Mouse (Mus musculus) heart, embryonic 11.5 days (tissue): Measurements from ENCODE around the gene Ufm1. TPM values are rescaled to one million over a fixed set of nuclear protein-coding genes. Genes with fewer than 3 reads are reported as not detected.

Source experiments
- ATAC-seq: fragments of 200-750 bp; cut with Nextera tagmentation; replicated peaks from 2 replicates; pipeline ENCODE4 v1.8.0; 2017; ENCODE audit warnings: moderate library complexity; ENCODE audit not compliant: insufficient number of reproducible peaks, low FRiP score, low TSS enrichment
- H3K27ac ChIP-seq: fragments of 300-500 bp; sonication (generic); 2 replicates; pipeline ENCODE4 v1.5.1; 2014; ENCODE audit warnings: mild to moderate bottlenecking, low read depth, low read length
- H3K27me3 ChIP-seq: fragments of 300-500 bp; sonication (generic); 2 replicates; pipeline ENCODE4 v1.6.1; 2014; ENCODE audit warnings: mild to moderate bottlenecking, low read length, mixed read lengths; ENCODE audit not compliant: control insufficient read depth, insufficient read depth
- H3K36me3 ChIP-seq: fragments of 300-500 bp; sonication (generic); 2 replicates; pipeline ENCODE4 v1.6.1; 2014; ENCODE audit warnings: mild to moderate bottlenecking, low read length, moderate library complexity, mixed read lengths; ENCODE audit not compliant: control insufficient read depth, insufficient read depth
- H3K4me1 ChIP-seq: fragments of 300-500 bp; sonication (generic); 2 replicates; pipeline ENCODE4 v1.6.1; 2014; ENCODE audit warnings: low read length; ENCODE audit not compliant: control insufficient read depth, insufficient read depth
- H3K4me2 ChIP-seq: fragments of 300-500 bp; sonication (generic); 2 replicates; pipeline ENCODE4 v1.6.1; 2014; ENCODE audit warnings: mild to moderate bottlenecking, moderate library complexity
- H3K4me3 ChIP-seq: fragments of 300-500 bp; sonication (generic); 2 replicates; pipeline ENCODE4 v1.5.1; 2014; ENCODE audit warnings: low read depth, low read length
- H3K9ac ChIP-seq: fragments of 300-500 bp; sonication (generic); 2 replicates; pipeline ENCODE4 v1.6.1; 2014; ENCODE audit warnings: mild to moderate bottlenecking, low read depth, low read length, moderate library complexity
- H3K9me3 ChIP-seq: fragments of 300-500 bp; sonication (generic); replicated peaks from 2 replicates; pipeline ENCODE4 v1.6.1; 2016; ENCODE audit warnings: low read length; ENCODE audit not compliant: control insufficient read depth
- WGBS: fragments of 180-500 bp; shearing (Covaris S2); extraction: QIAGEN DNeasy Blood & Tissue Kit; methylation state at CpG from one replicate; pipeline ENCODE4 v1.1.7; 2014; ENCODE audit not compliant: insufficient replicate concordance; 5-methylcytosine and 5-hydroxymethylcytosine counted together
- polyA plus RNA-seq: library from polyadenylated mRNA; unstranded; fragments of >200 nt; fragmentation: Nextera tagmentation; extraction: Ambion mirVana; gene quantifications from 2 replicates; pipeline ENCODE4 v1.2.1, GENCODE M21; 2014

The Ufm1 gene
- polyA plus RNA-seq, 1 experiment from 2014 or later = 72.2 TPM

DNA sequence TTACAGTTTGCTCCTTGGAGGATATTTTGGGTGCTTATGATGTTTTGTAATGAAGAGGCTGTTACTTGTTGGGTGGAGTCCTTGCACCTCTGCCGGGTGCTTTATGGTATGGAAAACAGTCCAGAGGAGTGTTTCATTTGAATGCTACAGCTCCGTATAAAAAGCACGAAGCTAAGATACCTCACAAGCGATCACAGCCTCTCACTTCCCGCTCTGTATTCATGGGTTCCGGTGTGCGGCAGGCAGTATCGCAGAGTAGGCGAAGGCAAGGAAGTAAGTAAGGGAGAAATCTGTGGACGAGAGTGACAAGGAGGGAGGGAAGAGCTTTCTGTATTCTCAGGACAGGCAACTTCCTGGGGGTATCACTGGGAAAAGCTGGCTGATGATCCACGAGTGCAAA lies 15.4 kb downstream of the Ufm1 start:
- H3K27me3 ChIP-seq = no peaks in the 10 kb centered on the region
- no peak overlapping the region for H3K9ac ChIP-seq
- H3K4me3 ChIP-seq = no peak overlapping the region
- no peaks in the 10 kb centered on the region for H3K4me1 ChIP-seq
- H3K27ac ChIP-seq = no peak overlapping the region
- ATAC-seq = no peak
- no peaks in the 10 kb centered on the region for H3K36me3 ChIP-seq
- H3K4me2 ChIP-seq = no peak overlapping the region
- 74% methylated on average over 11 of the region's 11 CpGs for WGBS
- no peaks in the 10 kb centered on the region for H3K9me3 ChIP-seq

DNA sequence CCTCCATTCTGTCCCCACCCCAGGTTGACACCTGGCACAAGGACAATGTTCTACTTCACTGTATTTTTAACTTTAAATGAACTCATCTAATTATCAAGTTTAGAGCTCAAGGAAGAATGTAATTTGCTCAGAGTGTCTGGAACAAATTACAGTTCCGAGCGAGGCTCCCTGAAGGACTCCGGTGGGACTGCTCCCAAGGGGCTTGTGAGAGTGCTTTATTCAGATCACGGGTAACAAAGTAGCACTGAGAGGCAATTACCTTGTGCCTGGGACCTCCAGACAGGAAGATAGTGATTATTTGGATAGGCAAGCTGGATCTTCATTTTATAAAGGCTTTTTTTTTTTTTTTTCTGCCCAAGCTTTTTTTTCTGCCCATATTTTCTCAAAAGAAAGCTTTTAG lies 15.9 kb downstream of the Ufm1 start:
- no peak overlapping the region for H3K4me3 ChIP-seq
- no peaks in the 10 kb centered on the region for H3K9me3 ChIP-seq
- no peaks in the 10 kb centered on the region for H3K4me1 ChIP-seq
- H3K27ac ChIP-seq = no peak overlapping the region
- H3K4me2 ChIP-seq = no peak overlapping the region
- H3K9ac ChIP-seq = no peak overlapping the region
- no peak for ATAC-seq
- 66% methylated on average over 4 of the region's 4 CpGs for WGBS
- no peaks in the 10 kb centered on the region for H3K36me3 ChIP-seq
- no peaks in the 10 kb centered on the region for H3K27me3 ChIP-seq

DNA sequence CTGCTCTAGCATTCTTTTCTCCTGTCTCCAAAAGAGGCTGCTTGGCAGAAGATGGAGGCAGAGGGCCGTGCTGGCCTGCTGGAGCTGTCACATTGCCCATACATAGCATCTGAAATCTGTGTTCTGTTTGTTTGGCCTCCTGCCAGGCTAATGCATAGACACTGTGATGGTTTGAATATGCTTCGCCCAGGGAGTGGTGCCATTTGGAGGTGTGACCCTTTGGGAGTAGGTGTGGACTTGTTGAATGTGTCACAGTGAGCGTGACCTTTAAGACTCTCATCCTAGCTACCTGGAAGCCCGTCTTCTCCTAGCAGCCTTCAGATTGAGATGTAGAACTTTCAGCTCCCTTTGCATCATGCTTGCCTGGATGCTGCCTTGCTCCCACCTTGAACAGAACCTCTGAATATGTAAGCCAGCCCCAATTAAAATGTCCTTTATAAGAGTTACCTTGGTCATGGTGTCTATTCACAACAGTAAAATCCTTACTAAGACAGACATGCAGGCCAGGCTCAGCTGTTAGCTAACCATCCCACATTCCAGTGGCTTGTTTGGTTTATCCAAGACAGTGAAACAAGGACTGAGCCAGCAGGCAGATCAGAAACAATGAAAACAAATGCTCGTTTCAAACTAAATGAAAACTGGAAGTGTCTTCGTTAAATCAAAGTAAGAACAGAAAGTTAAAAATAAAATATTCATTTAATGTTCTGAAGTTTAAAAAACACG lies 17.3 kb downstream of the Ufm1 start:
- ATAC-seq = no peak
- Histone ChIP-seq H3K4me2 (no peak overlapping the region), H3K9me3 (no peaks in the 10 kb centered on the region), H3K27me3 (no peaks in the 10 kb centered on the region), H3K9ac (no peak overlapping the region), H3K36me3 (no peaks in the 10 kb centered on the region), H3K27ac (no peak overlapping the region), H3K4me1 (no peaks in the 10 kb centered on the region), H3K4me3 (no peak overlapping the region)
- WGBS = 59% methylated on average over 7 of the region's 7 CpGs

DNA sequence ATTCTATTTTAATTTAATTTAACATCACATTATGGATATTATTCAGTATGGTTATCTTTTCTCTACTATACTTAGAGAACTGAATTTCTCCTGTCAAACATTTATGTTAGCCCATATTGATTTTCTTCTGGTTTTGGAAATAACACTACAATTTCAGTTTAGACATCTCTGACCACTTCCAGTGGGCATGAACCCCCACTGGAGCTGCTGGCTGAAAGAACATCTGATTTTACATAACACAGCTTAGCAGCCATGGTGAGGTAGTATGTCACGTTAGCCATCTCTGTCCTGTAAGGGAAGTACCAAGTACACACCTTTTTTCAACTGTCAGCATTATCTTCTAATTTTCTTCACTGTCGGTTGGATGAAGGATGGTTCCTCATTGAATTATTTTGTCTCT lies 18.8 kb downstream of the Ufm1 start, which contains the start of gene Gm10985:
Gene Gm10985, plus strand, starts transcription at position 301 of the 400 bp plus-strand sequence.
- 72% methylated on average over 2 of the region's 2 CpGs for WGBS
- no peaks in the 10 kb centered on the region for H3K9me3 ChIP-seq
- ATAC-seq = no peak
- no peaks in the 10 kb centered on the region for H3K27me3 ChIP-seq
- no peaks in the 10 kb centered on the region for H3K36me3 ChIP-seq
- H3K9ac ChIP-seq = no peak within 1 kb of the TSS
- H3K4me3 ChIP-seq = no peak within 1 kb of the TSS
- no peak within 1 kb of the TSS for H3K27ac ChIP-seq
- H3K4me2 ChIP-seq = no peak within 1 kb of the TSS
- H3K4me1 ChIP-seq = no peaks in the 10 kb centered on the region

GRCm38 (mm10) chr3:53834238-53834637 lies 29.4 kb downstream of the Ufm1 start:
- no peak overlapping the region for H3K4me3 ChIP-seq
- no peak for ATAC-seq
- WGBS = 71% methylated on average over 2 of the region's 2 CpGs

GRCm38 (mm10) chr3:53813421-53813977 lies 50.1 kb downstream of the Ufm1 start:
- Histone ChIP-seq H3K9me3 (no peaks in the 10 kb centered on the region), H3K9ac (no peak overlapping the region), H3K4me3 (no peak overlapping the region), H3K36me3 (no peaks in the 10 kb centered on the region), H3K27ac (no peak overlapping the region), H3K4me2 (no peak overlapping the region), H3K4me1 (no peaks in the 10 kb centered on the region), H3K27me3 (no peaks in the 10 kb centered on the region)
- 73% methylated on average over 7 of the region's 7 CpGs for WGBS
- ATAC-seq = no peak

More at GRCm38 (mm10) chr3:53834238-53834637, 29.4 kb downstream of the Ufm1 start:
- no peaks in the 10 kb centered on the region for H3K9me3 ChIP-seq
- no peaks in the 10 kb centered on the region for H3K36me3 ChIP-seq
- H3K4me1 ChIP-seq = no peaks in the 10 kb centered on the region
- H3K27me3 ChIP-seq = no peaks in the 10 kb centered on the region
- H3K27ac ChIP-seq = no peak overlapping the region
- H3K9ac ChIP-seq = no peak overlapping the region
- H3K4me2 ChIP-seq = no peak overlapping the region

Other genes starting within 250 kb of the Ufm1 start
- gene Frem2, start 206.5 kb downstream of the Ufm1 start, polyA plus RNA-seq = 4.8 TPM in 2 replicates
- gene Gm10985, start 18.7 kb downstream of the Ufm1 start, polyA plus RNA-seq = not detected in 2 replicates